Mouse (Mus musculus): ENCODE data around the gene Stk32c.

DNA sequence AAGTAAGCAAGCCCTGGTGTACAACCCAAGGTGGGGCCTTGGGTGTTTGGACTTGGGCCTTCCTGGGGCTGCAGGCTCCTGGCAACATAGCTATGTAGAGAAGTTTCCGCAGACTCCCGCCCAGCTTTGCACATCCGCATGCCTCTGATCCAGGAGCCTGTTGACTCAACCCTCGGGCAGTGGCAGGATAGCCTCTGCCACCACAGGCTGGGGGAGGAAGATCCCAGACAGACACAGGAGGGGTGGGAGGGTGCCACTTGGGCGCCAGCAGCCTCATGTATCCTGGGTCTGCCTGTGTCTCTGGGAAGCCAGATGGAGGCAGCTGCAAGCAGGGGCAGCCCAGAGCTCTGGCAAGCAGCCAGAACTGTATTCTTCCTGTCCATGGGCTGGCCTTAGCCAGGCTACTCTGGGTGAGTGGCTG is 38.8 kb upstream of the Stk32c start:
- TF ChIP-seq CTCF (IDR thresholded peaks at IDR 0.05; ENCODE audit: extremely low read depth, insufficient read depth, low read length) (no peak), POLR2A (IDR thresholded peaks at IDR 0.05; ENCODE audit: extremely low read depth, insufficient read depth, low read length) (no peak)
